Mouse (Mus musculus) common myeloid progenitor, adult 5-6 weeks (primary cell): Measurements from ENCODE around the gene Gtf2f2. TPM values are rescaled to one million over a fixed set of nuclear protein-coding genes. Genes with fewer than 3 reads are reported as not detected.

Experiments
- ATAC-seq: replicated peaks from 2 replicates; pipeline ENCODE4 v1.8.0; 2016; ENCODE audit warnings: low read depth, mild to moderate bottlenecking, moderate TSS enrichment, inconsistent platforms; ENCODE audit not compliant: poor library complexity, severe bottlenecking
- total RNA-seq: library from RNA; stranded (forward); fragments of 200-1000, 187-1606 nt; gene quantifications from 2 replicates; pipeline ENCODE4 v1.2.3, GENCODE M21; 2017

Gene Gtf2f2
- 68.0 and 73.9 TPM in 2 replicates for total RNA-seq

- peak; percentile 96 for ATAC-seq
Measured at GRCm38 (mm10) chr14:76010102-76011061, at the start of gene Gtf2f2. Gtf2f2 (minus strand) TSS chr14:76010865.

- no peak for ATAC-seq
Measured at GRCm38 (mm10) chr14:76059441-76059840, 48.8 kb upstream of the Gtf2f2 start.

GRCm38 (mm10) chr14:76053726-76054125, 43.1 kb upstream of the Gtf2f2 start:
- no peak for ATAC-seq

- ATAC-seq: no peak
Measured at GRCm38 (mm10) chr14:76051966-76052365, 41.3 kb upstream of the Gtf2f2 start.

GRCm38 (mm10) chr14:76045767-76046166, 35.1 kb upstream of the Gtf2f2 start:
- no peak for ATAC-seq

GRCm38 (mm10) chr14:76044164-76044557, 33.5 kb upstream of the Gtf2f2 start:
- ATAC-seq: no peak

- ATAC-seq: no peak
Measured at GRCm38 (mm10) chr14:76043251-76044163, 32.8 kb upstream of the Gtf2f2 start.

- no peak for ATAC-seq
Measured at GRCm38 (mm10) chr14:76033221-76033637, 22.6 kb upstream of the Gtf2f2 start.

- ATAC-seq: no peak
Measured at GRCm38 (mm10) chr14:76032671-76033136, 22.0 kb upstream of the Gtf2f2 start.

- ATAC-seq: no peak
Measured at GRCm38 (mm10) chr14:76031117-76031842, 20.6 kb upstream of the Gtf2f2 start.

GRCm38 (mm10) chr14:76024641-76025040, 14.0 kb upstream of the Gtf2f2 start:
- no peak for ATAC-seq

GRCm38 (mm10) chr14:76020927-76021719, 10.5 kb upstream of the Gtf2f2 start:
- ATAC-seq: no peak

GRCm38 (mm10) chr14:76020259-76020785, 9.7 kb upstream of the Gtf2f2 start:
- no peak for ATAC-seq

GRCm38 (mm10) chr14:76017785-76018490, 7.3 kb upstream of the Gtf2f2 start:
- no peak for ATAC-seq

GRCm38 (mm10) chr14:76014331-76014730, 3.7 kb upstream of the Gtf2f2 start:
- ATAC-seq: no peak

- no peak for ATAC-seq
Measured at GRCm38 (mm10) chr14:76011062-76011457, 395 bp upstream of the Gtf2f2 start.

GRCm38 (mm10) chr14:76009185-76009584, 1.5 kb downstream of the Gtf2f2 start:
- no peak for ATAC-seq

GRCm38 (mm10) chr14:76008174-76008573, 2.5 kb downstream of the Gtf2f2 start:
- no peak for ATAC-seq
